Mouse (Mus musculus) urinary bladder, postnatal 36 days (tissue): ENCODE measurements around the gene Samd14.

ENCODE experiments used
- DNase-seq, 2 experiments: peaks; one replicate each; pipeline ENCODE4 v3.0.0; 2022; ENCODE audit warnings: low spot score in 2 of 2, mixed read lengths in 1 of 2

Gene Samd14

DNA sequence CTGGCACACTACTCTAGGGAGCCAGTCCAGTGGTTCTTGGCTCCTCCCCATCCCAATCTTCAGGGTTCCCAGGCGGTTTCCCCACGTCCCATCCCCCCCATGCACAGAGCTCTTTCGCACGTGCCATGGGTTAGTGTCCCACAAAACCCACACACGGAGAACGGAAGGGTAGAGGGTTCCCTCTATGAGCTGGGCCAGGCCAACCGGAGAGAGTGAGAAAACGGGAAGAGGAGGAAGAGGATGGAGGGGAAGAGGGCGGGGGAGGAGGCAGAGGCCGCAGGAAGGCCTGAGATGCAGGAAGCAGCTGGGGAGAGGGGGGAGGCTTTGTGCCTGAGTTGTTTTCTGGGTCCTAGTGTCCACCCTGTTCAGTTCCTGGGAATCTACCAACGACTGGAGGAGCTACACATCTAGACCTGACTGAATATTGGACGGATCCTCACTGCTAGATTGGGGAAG is 20.1 kb upstream of the Samd14 start:
- peak; percentile 71 to 77 for DNase-seq

GRCm38 (mm10) chr11:94990102-94990748 is 19.5 kb upstream of the Samd14 start:
- DNase-seq, result no peak

DNA sequence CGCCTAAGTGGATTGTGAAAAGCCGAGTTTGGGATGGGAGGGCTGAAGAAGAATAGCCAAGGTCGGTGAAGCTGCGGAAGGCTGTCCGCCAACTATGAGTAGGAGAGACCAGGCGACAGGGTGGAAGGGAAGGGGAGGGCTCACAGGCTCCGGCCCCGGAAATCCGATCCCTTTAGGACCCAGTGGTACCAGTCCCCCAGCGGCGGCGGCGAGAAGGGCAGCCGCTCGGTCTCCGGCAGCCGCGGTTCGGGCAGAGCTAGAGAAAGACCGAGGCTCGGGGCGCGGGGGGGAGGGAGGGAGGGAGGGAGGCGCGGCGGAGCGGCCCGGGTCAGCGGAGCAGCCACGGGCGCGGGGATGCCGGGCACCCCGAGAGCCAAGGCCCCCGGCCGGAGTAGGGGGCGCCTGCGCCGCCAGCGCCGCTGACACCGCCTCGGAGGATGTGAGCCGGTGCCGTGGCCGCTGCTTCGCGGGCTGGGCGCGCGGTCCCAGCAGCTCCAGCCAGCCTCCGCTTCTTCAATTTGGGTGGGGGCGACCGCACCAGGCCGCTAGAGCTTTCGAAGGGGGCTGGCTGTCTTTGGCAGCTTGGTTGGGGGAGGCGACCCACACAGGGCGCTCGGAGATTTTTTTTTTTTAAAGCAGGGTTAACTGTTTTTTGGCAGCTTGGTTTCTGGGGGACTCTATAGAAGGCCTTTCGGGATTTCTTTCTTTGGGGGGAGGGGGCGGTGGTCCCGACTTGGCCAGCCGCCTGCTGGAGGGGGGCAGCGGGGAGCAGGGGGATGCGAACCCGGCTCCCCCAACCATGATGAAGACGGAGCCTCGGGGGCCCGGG is 18.7 kb upstream of the Samd14 start, which contains the start of gene Ppp1r9b:
TSS of gene Ppp1r9b (plus strand) at position 287 of the 829 bp plus-strand sequence.
- DNase-seq, result peak; percentile 87 to 93

- peak in 1 of 2 experiments; percentile 53 for DNase-seq
Observed at GRCm38 (mm10) chr11:94991641-94992479, 17.8 kb upstream of the Samd14 start.

GRCm38 (mm10) chr11:94992480-94992753 is 17.3 kb upstream of the Samd14 start:
- DNase-seq, result no peak

DNA sequence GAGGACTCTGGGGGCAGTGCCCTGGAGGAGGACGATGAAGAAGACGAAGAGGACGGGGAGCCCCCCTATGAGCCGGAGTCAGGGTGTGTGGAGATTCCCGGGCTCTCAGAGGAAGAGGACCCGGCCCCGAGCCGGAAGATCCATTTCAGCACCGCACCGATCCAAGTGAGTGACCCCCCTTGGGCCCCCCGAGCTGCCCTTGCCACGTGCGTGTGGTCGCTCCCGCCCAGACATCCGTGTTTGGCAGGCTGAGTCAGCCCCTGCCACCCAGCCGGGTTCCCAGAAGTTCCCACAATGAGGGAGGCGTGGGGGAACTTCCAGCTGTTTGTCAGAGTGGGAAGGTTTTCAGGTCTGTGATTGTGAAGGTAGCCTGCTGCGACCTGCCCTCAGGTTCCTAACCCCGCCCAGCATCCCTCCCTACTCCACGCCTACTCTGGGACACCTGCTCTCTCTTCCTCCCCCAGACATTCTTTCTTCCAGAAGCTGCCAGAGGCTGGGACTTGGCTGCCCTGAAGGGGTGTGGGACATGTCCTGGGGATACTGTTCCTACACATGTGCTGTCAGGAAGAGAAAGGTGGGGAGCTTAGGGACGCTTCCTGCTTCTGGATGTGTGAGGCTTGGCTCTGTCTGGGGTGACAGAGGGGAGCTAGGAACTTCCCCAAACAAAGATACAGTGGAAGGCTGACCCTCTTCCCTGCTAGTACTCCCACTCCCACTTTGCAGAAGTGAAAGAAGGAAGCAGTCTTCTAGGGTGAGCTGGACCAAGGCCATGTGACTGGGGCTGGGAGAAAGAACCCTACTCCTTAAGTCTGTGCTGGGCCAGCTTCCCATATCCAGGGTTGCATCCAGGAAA is 16.7 kb upstream of the Samd14 start:
- DNase-seq, result peak; percentile 68 to 75

- DNase-seq, result no peak
Observed at GRCm38 (mm10) chr11:94994208-94994814, 15.4 kb upstream of the Samd14 start.

- no peak for DNase-seq
Observed at GRCm38 (mm10) chr11:94994947-94995772, 14.5 kb upstream of the Samd14 start.

- no peak for DNase-seq
Observed at GRCm38 (mm10) chr11:94996101-94996500, 13.6 kb upstream of the Samd14 start.

DNA sequence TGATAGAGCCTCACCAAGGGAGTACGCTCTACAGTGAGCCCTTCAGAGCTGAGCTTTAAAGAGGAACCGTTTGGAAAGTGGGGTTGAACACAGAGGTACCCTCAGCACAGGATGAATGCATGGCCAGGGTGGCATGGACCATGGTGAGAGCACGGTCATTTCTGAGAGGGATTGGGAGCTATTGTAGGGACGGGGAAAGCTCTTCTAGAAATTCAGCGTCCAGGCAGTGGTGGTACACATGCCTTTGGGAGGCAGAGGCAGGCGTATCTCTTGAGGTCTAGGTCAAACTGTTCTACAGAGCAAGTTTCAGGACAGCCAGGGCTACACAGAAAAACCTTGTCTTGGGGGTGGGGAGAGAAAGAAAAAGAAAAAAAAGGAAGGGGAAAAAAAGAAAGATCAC is 12.7 kb upstream of the Samd14 start:
- DNase-seq, result no peak

DNA sequence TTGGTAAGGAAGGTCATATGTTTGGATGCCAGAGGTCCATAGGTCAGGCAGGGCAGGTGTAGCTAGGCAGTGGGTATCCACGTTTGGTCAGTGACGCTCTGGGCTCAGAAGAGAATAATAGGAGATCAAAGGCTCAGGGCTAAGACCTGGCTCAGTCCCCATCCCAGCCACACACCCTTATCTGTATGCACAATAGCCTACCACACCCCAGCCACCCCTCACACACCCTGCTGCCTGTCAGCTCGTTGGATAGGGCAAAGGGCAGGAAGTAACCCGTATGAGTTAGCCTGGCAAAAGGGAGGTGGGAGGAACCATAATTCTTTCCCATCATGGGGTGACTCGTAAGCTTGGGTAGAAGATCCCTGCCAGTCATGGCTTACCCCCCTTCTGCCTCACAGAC is 12.1 kb upstream of the Samd14 start:
- DNase-seq, result no peak

- DNase-seq, result no peak
Observed at GRCm38 (mm10) chr11:94998041-94998531, 11.6 kb upstream of the Samd14 start.

DNA sequence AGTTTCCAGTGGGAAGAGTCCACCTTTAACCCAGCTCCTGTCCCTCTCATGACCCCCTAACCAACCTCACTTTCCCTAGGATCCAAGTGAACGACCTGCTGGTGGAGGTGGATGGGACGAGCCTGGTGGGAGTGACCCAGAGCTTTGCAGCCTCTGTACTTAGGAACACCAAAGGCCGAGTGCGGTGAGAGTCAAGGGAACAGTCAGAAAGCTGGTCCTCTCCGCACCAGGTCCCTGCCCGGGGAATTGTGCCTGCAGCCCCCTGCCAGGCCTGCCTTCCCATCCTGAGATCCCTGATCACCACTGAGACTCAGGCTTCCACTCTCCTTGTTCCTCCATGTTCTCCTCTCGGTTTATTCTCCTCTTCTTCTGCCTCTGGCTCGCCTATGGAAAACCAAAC is 9.6 kb upstream of the Samd14 start:
- no peak for DNase-seq

DNA sequence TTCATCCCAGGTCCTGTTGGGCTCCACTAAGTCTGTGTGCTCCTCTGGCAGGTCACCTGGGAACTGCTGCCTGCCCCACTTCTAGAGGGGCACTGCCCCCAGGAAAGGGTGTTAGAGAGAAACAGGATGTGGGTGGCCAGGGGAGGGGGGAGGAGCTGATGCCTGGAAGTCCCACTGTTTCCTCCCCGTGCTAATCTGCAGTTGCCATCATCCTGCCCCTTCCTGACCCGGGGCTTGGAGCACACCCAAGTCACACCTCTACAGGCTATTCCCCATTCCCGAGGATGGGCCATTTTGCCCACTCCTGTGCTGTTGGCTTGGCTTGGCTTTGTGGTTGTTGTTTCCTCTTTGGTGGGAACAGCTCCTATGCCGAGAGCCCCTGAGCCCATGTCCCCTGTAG is 9.1 kb upstream of the Samd14 start:
- DNase-seq, result no peak

DNA sequence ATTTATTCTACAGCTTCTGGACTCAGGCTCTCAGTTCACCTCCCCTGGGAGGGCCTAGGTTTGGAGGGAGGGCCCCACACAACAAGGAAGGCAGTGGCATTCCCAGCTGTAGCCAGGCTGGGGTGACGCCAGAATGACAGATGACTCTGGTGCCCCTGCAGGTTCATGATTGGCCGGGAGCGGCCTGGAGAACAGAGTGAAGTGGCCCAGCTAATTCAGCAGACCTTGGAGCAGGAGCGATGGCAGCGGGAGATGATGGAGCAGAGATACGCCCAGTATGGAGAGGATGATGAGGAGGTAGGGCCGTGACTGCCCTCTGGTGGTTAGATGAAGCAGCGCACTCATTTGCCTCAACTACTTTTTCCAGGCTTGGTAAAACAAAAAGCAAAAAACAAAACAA is 8.6 kb upstream of the Samd14 start:
- peak; percentile 59 to 67 for DNase-seq

GRCm38 (mm10) chr11:95001584-95002347 is 7.9 kb upstream of the Samd14 start:
- DNase-seq, result no peak

DNA sequence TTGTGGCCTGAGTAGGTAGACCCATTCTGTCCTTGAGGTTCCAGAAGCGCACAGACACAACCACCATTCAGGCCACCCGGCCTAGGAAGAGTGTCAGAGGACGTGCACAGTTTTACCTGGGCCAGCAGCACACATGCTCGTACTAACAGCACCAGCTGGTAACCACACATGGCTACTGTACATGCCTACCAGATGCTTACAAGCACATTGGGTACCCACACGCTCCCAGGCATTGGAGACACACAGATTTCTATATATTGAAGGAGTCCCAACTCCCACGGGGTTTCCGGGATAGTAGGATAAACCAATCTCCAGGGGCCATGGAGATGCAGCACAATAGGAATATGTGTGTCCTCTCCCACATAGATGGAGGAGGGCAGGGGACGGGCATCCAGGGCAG is 7.0 kb upstream of the Samd14 start:
- no peak for DNase-seq

GRCm38 (mm10) chr11:95004136-95004936 is 5.3 kb upstream of the Samd14 start:
- no peak for DNase-seq

- DNase-seq, result no peak
Observed at GRCm38 (mm10) chr11:95004937-95005198, 4.8 kb upstream of the Samd14 start.
